Mouse (Mus musculus): ENCODE results near the gene Gltpd2. TPM values are rescaled to one million over a fixed set of nuclear protein-coding genes. Genes with fewer than 3 reads are reported as not detected.
"Not testable (repeated sequence)": the region's sequence is repeated elsewhere in the genome, so short reads cannot be mapped to it uniquely, and the experiment has no call there.

Gltpd2 gene
- 0.56 and 0.87 TPM in 2 replicates for polyA plus RNA-seq (2015; fragmentation: Nextera tagmentation; extraction: Ambion mirVana)

DNA sequence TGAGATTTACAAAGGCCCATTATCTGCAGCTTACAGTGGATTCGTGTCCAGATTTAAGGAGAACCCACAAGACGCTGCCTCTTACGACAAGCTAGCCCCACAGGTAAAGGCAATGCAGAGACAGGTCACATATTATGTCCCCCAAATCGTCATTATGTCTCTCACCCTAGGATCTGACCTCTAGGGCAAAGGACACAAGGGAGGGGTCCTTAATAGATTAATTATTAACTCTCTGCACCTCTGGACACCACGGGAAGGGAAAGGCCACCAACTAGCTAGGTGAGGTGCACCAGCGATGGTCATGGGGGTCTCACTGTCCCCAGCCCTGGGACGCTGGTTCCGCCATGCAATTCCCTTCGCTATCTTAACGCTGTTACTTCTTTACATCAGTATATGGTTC is at the start of gene Gltpd2:
Gltpd2 (plus strand) TSS at position 274 of the 400 bp plus-strand sequence.
- peak within 1 kb of the TSS; percentile 60 for H3K9ac ChIP-seq (ENCODE audit: low read depth, low read length)
- H3K36me3 ChIP-seq (ENCODE audit: insufficient read depth, low read length) = no peaks in the 10 kb centered on the region
- no peak for DNase-seq (ENCODE audit: low spot score)
- peak within 1 kb of the TSS; percentile 60 for H3K4me2 ChIP-seq (ENCODE audit: low read length)
- peak within 1 kb of the TSS; percentile 83 for H3K27ac ChIP-seq
- peak within 1 kb of the TSS; percentile 35 for H3K4me3 ChIP-seq (replicated peaks; ENCODE audit: low read depth, low read length)
- H3K9me3 ChIP-seq (replicated peaks; ENCODE audit: low read length) = no peaks in the 10 kb centered on the region
- TF ChIP-seq CTCF (IDR thresholded peaks at IDR 0.05; ENCODE audit: low read depth) = no peak
- WGBS = 83% methylated on average over 10 of the region's 10 CpGs
- no peaks in the 10 kb centered on the region for H3K27me3 ChIP-seq (ENCODE audit: insufficient read depth, low read length)
- ATAC-seq (replicated peaks; ENCODE audit: low FRiP score, low read depth) = no peak
- H3K4me1 ChIP-seq (replicated peaks; ENCODE audit: insufficient read depth, low read length) = no peaks in the 10 kb centered on the region

DNA sequence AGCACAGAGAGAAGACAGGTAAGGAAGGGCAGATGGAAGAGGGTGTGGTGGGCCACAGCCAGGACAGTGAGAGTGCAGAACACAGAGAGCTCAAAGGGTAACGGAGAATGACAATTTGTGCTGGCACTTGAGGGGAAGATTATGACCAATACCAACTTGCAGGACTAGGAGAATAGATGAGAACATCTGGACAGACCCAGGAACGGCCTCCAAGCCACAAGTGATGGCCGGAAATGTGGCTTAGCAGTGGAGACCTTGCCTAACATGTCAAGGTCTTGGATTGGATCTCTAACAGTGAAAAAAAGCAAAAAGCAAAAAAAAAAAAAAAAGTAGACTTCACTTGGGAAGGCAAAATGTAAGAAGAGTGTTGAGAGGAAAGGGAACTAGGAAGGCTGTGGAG is 49.2 kb upstream of the Gltpd2 start:
- no peak overlapping the region for H3K27ac ChIP-seq
- DNase-seq (ENCODE audit: low spot score) (no peak), ATAC-seq (replicated peaks; ENCODE audit: low FRiP score, low read depth) (no peak)
- H3K4me3 ChIP-seq (replicated peaks; ENCODE audit: low read depth, low read length) = no peak overlapping the region
- WGBS = 93% methylated on average over 3 of the region's 3 CpGs
- H3K4me1 ChIP-seq (replicated peaks; ENCODE audit: insufficient read depth, low read length) = peaks cover 8% of the 10 kb centered on the region; the same call in 1 of the 2 replicates
- H3K9ac ChIP-seq (ENCODE audit: low read depth, low read length) = no peak overlapping the region
- H3K9me3 ChIP-seq (replicated peaks; ENCODE audit: low read length) = no peaks in the 10 kb centered on the region
- H3K4me2 ChIP-seq (ENCODE audit: low read length) = no peak overlapping the region
- H3K36me3 ChIP-seq (ENCODE audit: insufficient read depth, low read length) = no peaks in the 10 kb centered on the region
- H3K27me3 ChIP-seq (ENCODE audit: insufficient read depth, low read length) = no peaks in the 10 kb centered on the region
- no peak for TF ChIP-seq CTCF (IDR thresholded peaks at IDR 0.05; ENCODE audit: low read depth)

DNA sequence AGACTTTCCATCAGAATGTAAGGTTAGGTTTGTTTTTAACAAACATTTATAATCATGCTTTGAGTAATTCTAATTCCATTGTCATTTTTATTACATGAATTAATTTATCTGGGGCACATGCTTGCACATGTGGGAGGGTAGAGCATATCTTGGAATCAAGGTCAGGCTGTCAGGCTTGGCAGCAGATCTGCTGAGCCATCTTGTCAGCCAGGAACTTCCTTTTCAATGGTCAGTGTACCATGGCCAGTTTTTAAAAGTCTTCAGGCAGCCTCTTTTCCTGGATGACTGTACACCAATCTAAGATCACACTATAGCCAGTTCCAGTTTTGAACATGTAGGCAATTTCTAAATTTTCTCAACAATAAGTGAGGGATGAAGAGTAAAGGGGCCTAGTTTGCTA is 46.3 kb upstream of the Gltpd2 start:
- Histone ChIP-seq H3K9me3 (replicated peaks; ENCODE audit: low read length) (no peaks in the 10 kb centered on the region), H3K36me3 (ENCODE audit: insufficient read depth, low read length) (no peaks in the 10 kb centered on the region), H3K9ac (ENCODE audit: low read depth, low read length) (no peak overlapping the region), H3K27ac (0 out of 2 replicates have a peak overlapping the region, but pooled peaks have one; percentile 13), H3K4me3 (replicated peaks; ENCODE audit: low read depth, low read length) (no peak overlapping the region), H3K4me1 (replicated peaks; ENCODE audit: insufficient read depth, low read length) (no peaks in the 10 kb centered on the region), H3K4me2 (ENCODE audit: low read length) (no peak overlapping the region), H3K27me3 (ENCODE audit: insufficient read depth, low read length) (no peaks in the 10 kb centered on the region)
- no peak for TF ChIP-seq CTCF (IDR thresholded peaks at IDR 0.05; ENCODE audit: low read depth)
- ATAC-seq (replicated peaks; ENCODE audit: low FRiP score, low read depth) (no peak), DNase-seq (ENCODE audit: low spot score) (no peak)

DNA sequence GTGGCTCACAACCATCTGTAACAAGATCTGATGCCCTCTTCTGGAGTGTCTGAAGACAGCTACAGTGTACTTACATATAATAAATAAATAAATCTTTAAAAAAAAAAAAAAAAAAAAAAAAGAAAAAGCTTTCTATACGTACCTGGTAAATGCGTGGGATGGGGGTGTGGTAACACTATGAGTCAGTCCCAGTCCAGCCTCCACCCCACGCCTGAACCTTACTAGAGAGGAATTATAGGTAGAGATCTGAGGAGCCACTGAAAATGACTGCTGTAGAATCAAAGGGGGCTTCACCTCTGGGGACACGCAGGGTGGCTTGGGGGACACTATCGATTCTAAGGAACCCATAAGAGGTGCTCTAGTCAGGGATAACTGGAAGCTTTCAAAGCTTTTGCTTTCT is 45.7 kb upstream of the Gltpd2 start:
- H3K9ac ChIP-seq (ENCODE audit: low read depth, low read length); H3K4me3 ChIP-seq (replicated peaks; ENCODE audit: low read depth, low read length); ATAC-seq (replicated peaks; ENCODE audit: low FRiP score, low read depth); H3K4me1 ChIP-seq (replicated peaks; ENCODE audit: insufficient read depth, low read length); DNase-seq (ENCODE audit: low spot score); H3K27me3 ChIP-seq (ENCODE audit: insufficient read depth, low read length); H3K36me3 ChIP-seq (ENCODE audit: insufficient read depth, low read length); H3K4me2 ChIP-seq (ENCODE audit: low read length); H3K9me3 ChIP-seq (replicated peaks; ENCODE audit: low read length): not testable (repeated sequence)
- H3K27ac ChIP-seq = peak overlapping the region; percentile 62
- 58% methylated on average over 5 of the region's 5 CpGs for WGBS

DNA sequence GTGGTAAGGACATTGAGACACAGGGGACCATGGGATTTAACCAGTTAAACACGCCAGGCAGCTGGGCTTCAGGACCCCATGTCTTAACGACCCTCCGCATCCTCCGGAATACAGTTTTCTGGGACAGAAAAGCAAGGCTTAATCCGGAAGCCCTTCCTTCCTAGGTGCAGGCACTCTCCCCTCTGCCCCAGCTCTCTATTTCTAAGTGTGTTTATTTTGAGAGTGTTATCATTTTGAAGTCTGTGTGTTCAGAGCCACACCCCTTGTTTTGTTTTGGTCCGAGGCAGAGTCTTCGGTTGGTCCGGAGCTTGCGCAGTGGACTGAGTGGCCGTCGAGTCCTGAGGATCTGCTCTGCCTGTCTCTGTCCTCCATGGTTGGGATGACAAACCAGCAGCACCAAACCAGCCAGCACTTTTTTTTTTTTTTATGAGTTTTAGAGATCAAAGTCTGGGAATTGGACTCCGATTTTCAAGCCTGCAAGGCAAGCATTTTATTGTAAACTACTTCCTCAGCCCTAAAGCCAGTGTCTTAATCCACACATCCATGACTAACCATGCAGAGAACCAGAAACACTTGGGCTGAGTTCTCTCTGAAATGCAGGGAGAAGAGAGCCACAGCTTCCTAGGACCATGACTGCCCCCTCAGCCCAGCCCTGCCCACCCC is 44.0 kb upstream of the Gltpd2 start:
- no peaks in the 10 kb centered on the region for H3K9me3 ChIP-seq (replicated peaks; ENCODE audit: low read length)
- ATAC-seq (replicated peaks; ENCODE audit: low FRiP score, low read depth) = peak; percentile 85
- no peak overlapping the region for H3K9ac ChIP-seq (ENCODE audit: low read depth, low read length)
- TF ChIP-seq CTCF (IDR thresholded peaks at IDR 0.05; ENCODE audit: low read depth) = no peak
- no peaks in the 10 kb centered on the region for H3K36me3 ChIP-seq (ENCODE audit: insufficient read depth, low read length)
- no peak overlapping the region for H3K4me3 ChIP-seq (replicated peaks; ENCODE audit: low read depth, low read length)
- peak; percentile 50 for DNase-seq (ENCODE audit: low spot score)
- H3K4me2 ChIP-seq (ENCODE audit: low read length) = no peak overlapping the region; the same call in 1 of the 2 replicates
- no peaks in the 10 kb centered on the region for H3K4me1 ChIP-seq (replicated peaks; ENCODE audit: insufficient read depth, low read length)
- H3K27me3 ChIP-seq (ENCODE audit: insufficient read depth, low read length) = no peaks in the 10 kb centered on the region
- H3K27ac ChIP-seq = peak overlapping the region; percentile 60
- 43% methylated on average over 12 of the region's 12 CpGs for WGBS

DNA sequence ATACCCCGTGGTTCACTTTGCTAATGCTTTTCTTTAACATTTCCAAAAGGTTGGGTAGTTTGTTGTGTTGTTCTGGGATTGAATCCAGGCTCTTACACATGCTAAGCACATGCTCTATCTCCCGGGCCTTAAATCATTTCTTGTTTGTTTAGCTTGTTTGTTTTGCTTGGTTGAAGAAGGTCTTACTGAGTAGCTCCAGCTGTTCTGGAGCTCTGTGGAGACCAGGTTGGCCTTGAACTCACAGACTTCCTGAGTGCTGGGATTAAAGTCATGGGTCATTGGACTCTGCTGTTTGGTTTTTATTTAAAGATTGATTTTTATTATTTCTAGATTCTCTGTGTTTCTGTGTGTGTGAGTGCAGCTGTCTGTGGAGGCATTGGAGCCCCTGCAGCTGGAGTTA is 33.5 kb upstream of the Gltpd2 start:
- H3K9me3 ChIP-seq (replicated peaks; ENCODE audit: low read length) = no peaks in the 10 kb centered on the region
- 45% methylated on average over 2 of the region's 2 CpGs for WGBS
- H3K4me3 ChIP-seq (replicated peaks; ENCODE audit: low read depth, low read length) = no peak overlapping the region
- TF ChIP-seq CTCF (IDR thresholded peaks at IDR 0.05; ENCODE audit: low read depth) = no peak
- H3K4me2 ChIP-seq (ENCODE audit: low read length) = no peak overlapping the region
- no peaks in the 10 kb centered on the region for H3K4me1 ChIP-seq (replicated peaks; ENCODE audit: insufficient read depth, low read length)
- H3K27ac ChIP-seq = no peak overlapping the region
- no peaks in the 10 kb centered on the region for H3K36me3 ChIP-seq (ENCODE audit: insufficient read depth, low read length)
- no peaks in the 10 kb centered on the region for H3K27me3 ChIP-seq (ENCODE audit: insufficient read depth, low read length)
- peak; percentile 74 for DNase-seq (ENCODE audit: low spot score)
- no peak overlapping the region for H3K9ac ChIP-seq (ENCODE audit: low read depth, low read length)
- ATAC-seq (replicated peaks; ENCODE audit: low FRiP score, low read depth) = no peak

DNA sequence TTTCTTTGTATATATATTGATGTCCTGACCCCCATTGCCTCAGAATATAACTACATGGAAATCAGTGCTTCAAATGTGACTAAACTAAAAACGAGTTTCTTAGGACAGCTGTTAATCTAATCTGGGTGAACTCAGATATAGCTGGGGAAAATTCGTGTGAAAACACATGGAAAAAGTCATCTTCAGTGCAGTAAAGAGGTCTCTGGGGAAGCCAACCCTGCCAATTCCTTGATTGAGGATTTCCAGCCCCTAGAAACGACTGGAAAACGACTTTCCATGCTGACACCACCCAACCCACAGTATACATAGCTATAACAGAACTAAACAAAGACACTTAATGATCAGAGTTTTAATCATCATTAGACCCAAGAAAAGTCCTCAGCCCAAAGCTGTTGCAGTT is 31.2 kb upstream of the Gltpd2 start:
- Histone ChIP-seq H3K9me3 (replicated peaks; ENCODE audit: low read length) (no peaks in the 10 kb centered on the region), H3K4me1 (replicated peaks; ENCODE audit: insufficient read depth, low read length) (no peaks in the 10 kb centered on the region), H3K27ac (no peak overlapping the region), H3K9ac (ENCODE audit: low read depth, low read length) (no peak overlapping the region), H3K4me2 (ENCODE audit: low read length) (no peak overlapping the region), H3K36me3 (ENCODE audit: insufficient read depth, low read length) (no peaks in the 10 kb centered on the region), H3K4me3 (replicated peaks; ENCODE audit: low read depth, low read length) (no peak overlapping the region), H3K27me3 (ENCODE audit: insufficient read depth, low read length) (no peaks in the 10 kb centered on the region)
- WGBS = 43% methylated on average over 4 of the region's 4 CpGs
- ATAC-seq (replicated peaks; ENCODE audit: low FRiP score, low read depth) (no peak), DNase-seq (ENCODE audit: low spot score) (no peak)
- TF ChIP-seq CTCF (IDR thresholded peaks at IDR 0.05; ENCODE audit: low read depth) = no peak

Data from kidney, postnatal 0 days (tissue).